Mouse (Mus musculus) layer of hippocampus, postnatal 14 days (tissue): ENCODE measurements at regions not wholly inside any gene's neighbourhood (a gene's known extent, or its start where the extent isn't known, plus 50 kb on each side); places are given as distances from the start of the nearest gene placed in this dataset.
A peak's percentile ranks its signal among the peaks of the same experiment; 100 is the strongest.

ENCODE experiments used
- DNase-seq, 2 experiments: peaks; one replicate each; pipeline ENCODE4 v3.0.0; 2021 to 2022; ENCODE audit warnings: low spot score in 2 of 2, mixed read lengths in 1 of 2

- no peak for DNase-seq
Observed at GRCm38 (mm10) chr15:94219907-94220306, 245.3 kb downstream of the Adamts20 start.

- DNase-seq: no peak
Observed at GRCm38 (mm10) chr15:94216703-94217102, 248.5 kb downstream of the Adamts20 start.

GRCm38 (mm10) chr15:94214440-94214839 lies 250.8 kb downstream of the Adamts20 start:
- no peak for DNase-seq

- DNase-seq: peak in 1 of 2 experiments; percentile 54
Observed at GRCm38 (mm10) chr15:94213393-94213792, 251.8 kb downstream of the Adamts20 start.

- DNase-seq: no peak
Observed at GRCm38 (mm10) chr15:94208476-94208875, 256.7 kb downstream of the Adamts20 start.

GRCm38 (mm10) chr15:94206454-94206853 lies 258.8 kb downstream of the Adamts20 start:
- DNase-seq: no peak

GRCm38 (mm10) chr15:94205309-94205893 lies 259.8 kb downstream of the Adamts20 start:
- DNase-seq: no peak

- no peak for DNase-seq
Observed at GRCm38 (mm10) chr15:94190081-94190488, 275.1 kb downstream of the Adamts20 start.

GRCm38 (mm10) chr15:94187588-94187987 lies 277.6 kb downstream of the Adamts20 start:
- no peak for DNase-seq

- DNase-seq: no peak
Observed at GRCm38 (mm10) chr15:94183663-94184375, 281.4 kb downstream of the Adamts20 start.

GRCm38 (mm10) chr15:94174083-94174482 lies 291.1 kb downstream of the Adamts20 start:
- DNase-seq: no peak

- no peak for DNase-seq
Observed at GRCm38 (mm10) chr15:94160806-94161205, 304.4 kb downstream of the Adamts20 start.

- no peak for DNase-seq
Observed at GRCm38 (mm10) chr15:94139534-94139958, 325.7 kb downstream of the Adamts20 start.

GRCm38 (mm10) chr15:94137159-94137952 lies 327.9 kb downstream of the Adamts20 start:
- peak; percentile 5 to 8 for DNase-seq

GRCm38 (mm10) chr15:94112801-94113200 lies 352.4 kb downstream of the Adamts20 start:
- DNase-seq: peak; percentile 31 to 66

- DNase-seq: peak in 1 of 2 experiments; percentile 7
Observed at GRCm38 (mm10) chr15:94107186-94107716, 358.0 kb downstream of the Adamts20 start.

- no peak for DNase-seq
Observed at GRCm38 (mm10) chr15:94090644-94091043, 374.6 kb downstream of the Adamts20 start.

- DNase-seq: no peak
Observed at GRCm38 (mm10) chr15:94089856-94090255, 375.4 kb downstream of the Adamts20 start.

GRCm38 (mm10) chr15:94082369-94082768 lies 382.8 kb downstream of the Adamts20 start:
- DNase-seq: no peak

- no peak for DNase-seq
Observed at GRCm38 (mm10) chr15:94077056-94077455, 388.2 kb downstream of the Adamts20 start.

GRCm38 (mm10) chr15:94074161-94074950 lies 390.9 kb downstream of the Adamts20 start:
- no peak for DNase-seq
